Mouse (Mus musculus): ENCODE measurements at regions not wholly inside any gene's neighbourhood (a gene's known extent, or its start where the extent isn't known, plus 50 kb on each side); places are given as distances from the start of the nearest gene placed in this dataset.

GRCm38 (mm10) chr4:124501785-124502184, 108.8 kb downstream of the 3100002H09Rik start:
- H3K4me3 ChIP-seq (replicated peaks) = no peak overlapping the region
- H3K36me3 ChIP-seq = no peaks in the 10 kb centered on the region
- no peaks in the 10 kb centered on the region for H3K9me3 ChIP-seq
- H3K27ac ChIP-seq = no peak overlapping the region
- WGBS = 72% methylated on average over 5 of the region's 5 CpGs
- no peak overlapping the region for H3K9ac ChIP-seq (replicated peaks)
- H3K27me3 ChIP-seq = peaks cover 34% of the 10 kb centered on the region
- no peak overlapping the region for H3K4me2 ChIP-seq
- peaks cover 11% of the 10 kb centered on the region for H3K4me1 ChIP-seq (replicated peaks)
- no peak for ATAC-seq (ENCODE audit: insufficient number of reproducible peaks, insufficient read depth, low FRiP score, low TSS enrichment, low read depth)

GRCm38 (mm10) chr4:124498043-124498442, 112.6 kb downstream of the 3100002H09Rik start:
- no peak overlapping the region for H3K4me2 ChIP-seq
- no peaks in the 10 kb centered on the region for H3K9me3 ChIP-seq
- H3K36me3 ChIP-seq = no peaks in the 10 kb centered on the region
- no peak overlapping the region for H3K27ac ChIP-seq
- no peak for ATAC-seq (ENCODE audit: insufficient number of reproducible peaks, insufficient read depth, low FRiP score, low TSS enrichment, low read depth)
- H3K4me1 ChIP-seq (replicated peaks) = no peaks in the 10 kb centered on the region
- H3K9ac ChIP-seq (replicated peaks) = no peak overlapping the region
- no peak overlapping the region for H3K4me3 ChIP-seq (replicated peaks)
- peaks cover 29% of the 10 kb centered on the region for H3K27me3 ChIP-seq
- WGBS = 54% methylated on average over 16 of the region's 16 CpGs

GRCm38 (mm10) chr4:124485941-124486581, 124.5 kb downstream of the 3100002H09Rik start:
- Histone ChIP-seq H3K27me3 (peaks cover 71% of the 10 kb centered on the region), H3K9ac (replicated peaks) (no peak overlapping the region), H3K9me3 (peaks cover 26% of the 10 kb centered on the region), H3K4me2 (no peak overlapping the region), H3K27ac (no peak overlapping the region), H3K36me3 (no peaks in the 10 kb centered on the region), H3K4me3 (replicated peaks) (no peak overlapping the region), H3K4me1 (replicated peaks) (no peaks in the 10 kb centered on the region; the same call in 1 of the 2 replicates)
- ATAC-seq (ENCODE audit: insufficient number of reproducible peaks, insufficient read depth, low FRiP score, low TSS enrichment, low read depth) = no peak
- WGBS = 10% methylated on average over 12 of the region's 12 CpGs

GRCm38 (mm10) chr4:124484613-124485586, 125.7 kb downstream of the 3100002H09Rik start:
- Histone ChIP-seq H3K27me3 (peaks cover 75% of the 10 kb centered on the region), H3K9ac (replicated peaks) (no peak overlapping the region), H3K9me3 (peaks cover 20% of the 10 kb centered on the region), H3K4me3 (replicated peaks) (no peak overlapping the region), H3K36me3 (no peaks in the 10 kb centered on the region), H3K27ac (no peak overlapping the region), H3K4me1 (replicated peaks) (no peaks in the 10 kb centered on the region; the same call in 1 of the 2 replicates), H3K4me2 (no peak overlapping the region)
- ATAC-seq (ENCODE audit: insufficient number of reproducible peaks, insufficient read depth, low FRiP score, low TSS enrichment, low read depth) = peak; percentile 37; the same call in 1 of the 2 replicates
- 35% methylated on average over 19 of the region's 19 CpGs for WGBS

- H3K4me3 ChIP-seq (replicated peaks) = peak overlapping the region; percentile 21
- peaks cover 12% of the 10 kb centered on the region for H3K4me1 ChIP-seq (replicated peaks)
- H3K9me3 ChIP-seq = no peaks in the 10 kb centered on the region
- no peak overlapping the region for H3K9ac ChIP-seq (replicated peaks)
- H3K36me3 ChIP-seq = no peaks in the 10 kb centered on the region
- peak overlapping the region; percentile 56 for H3K4me2 ChIP-seq
- ATAC-seq (ENCODE audit: insufficient number of reproducible peaks, insufficient read depth, low FRiP score, low TSS enrichment, low read depth) = no peak
- H3K27me3 ChIP-seq = peaks cover 93% of the 10 kb centered on the region
- WGBS = 3% methylated on average over 22 of the region's 22 CpGs
- H3K27ac ChIP-seq = no peak overlapping the region
Observed at GRCm38 (mm10) chr4:124477870-124478301, 132.7 kb downstream of the 3100002H09Rik start.

GRCm38 (mm10) chr4:124477359-124477868, 133.2 kb downstream of the 3100002H09Rik start:
- Histone ChIP-seq H3K4me2 (peak overlapping the region; percentile 56), H3K4me1 (replicated peaks) (peaks cover 12% of the 10 kb centered on the region), H3K9me3 (no peaks in the 10 kb centered on the region), H3K4me3 (replicated peaks) (peak overlapping the region; percentile 21), H3K9ac (replicated peaks) (no peak overlapping the region), H3K27me3 (peaks cover 93% of the 10 kb centered on the region), H3K36me3 (no peaks in the 10 kb centered on the region), H3K27ac (no peak overlapping the region)
- ATAC-seq (ENCODE audit: insufficient number of reproducible peaks, insufficient read depth, low FRiP score, low TSS enrichment, low read depth) = no peak
- WGBS = 20% methylated on average over 14 of the region's 14 CpGs

- H3K9ac ChIP-seq (replicated peaks) = no peak overlapping the region
- no peaks in the 10 kb centered on the region for H3K4me1 ChIP-seq (replicated peaks)
- H3K27me3 ChIP-seq = peaks cover 65% of the 10 kb centered on the region
- no peak overlapping the region for H3K27ac ChIP-seq
- no peak overlapping the region for H3K4me2 ChIP-seq
- WGBS = 65% methylated on average over 18 of the region's 18 CpGs
- H3K4me3 ChIP-seq (replicated peaks) = no peak overlapping the region
- H3K36me3 ChIP-seq = no peaks in the 10 kb centered on the region
- ATAC-seq (ENCODE audit: insufficient number of reproducible peaks, insufficient read depth, low FRiP score, low TSS enrichment, low read depth) = no peak
- no peaks in the 10 kb centered on the region for H3K9me3 ChIP-seq
Observed at GRCm38 (mm10) chr4:124465229-124465820, 145.3 kb downstream of the 3100002H09Rik start.

- no peaks in the 10 kb centered on the region for H3K9me3 ChIP-seq
- no peak overlapping the region for H3K27ac ChIP-seq
- 14% methylated on average over 14 of the region's 14 CpGs for whole genome bisulfite sequencing
- peaks cover 54% of the 10 kb centered on the region for H3K27me3 ChIP-seq
- H3K4me1 ChIP-seq (replicated peaks) = peaks cover 17% of the 10 kb centered on the region
- no peak overlapping the region for H3K4me2 ChIP-seq
- no peak for ATAC-seq (ENCODE audit: insufficient number of reproducible peaks, insufficient read depth, low FRiP score, low TSS enrichment, low read depth)
- H3K36me3 ChIP-seq = no peaks in the 10 kb centered on the region
- no peak overlapping the region for H3K4me3 ChIP-seq (replicated peaks)
- no peak overlapping the region for H3K9ac ChIP-seq (replicated peaks)
Observed at GRCm38 (mm10) chr4:124455511-124456338, 154.9 kb downstream of the 3100002H09Rik start.

- H3K27ac ChIP-seq = no peak overlapping the region
- H3K9me3 ChIP-seq = no peaks in the 10 kb centered on the region
- H3K4me1 ChIP-seq (replicated peaks) = peaks cover 14% of the 10 kb centered on the region
- 55% methylated on average over 3 of the region's 3 CpGs for WGBS
- H3K27me3 ChIP-seq = peaks cover 37% of the 10 kb centered on the region
- H3K4me2 ChIP-seq = no peak overlapping the region
- no peak for ATAC-seq (ENCODE audit: insufficient number of reproducible peaks, insufficient read depth, low FRiP score, low TSS enrichment, low read depth)
- no peaks in the 10 kb centered on the region for H3K36me3 ChIP-seq
- no peak overlapping the region for H3K9ac ChIP-seq (replicated peaks)
- H3K4me3 ChIP-seq (replicated peaks) = no peak overlapping the region
Observed at GRCm38 (mm10) chr4:124451131-124451530, 159.5 kb downstream of the 3100002H09Rik start.

- no peaks in the 10 kb centered on the region for H3K9me3 ChIP-seq
- H3K4me2 ChIP-seq = no peak overlapping the region
- WGBS = 82% methylated on average over 8 of the region's 8 CpGs
- H3K4me3 ChIP-seq (replicated peaks) = no peak overlapping the region
- no peak overlapping the region for H3K9ac ChIP-seq (replicated peaks)
- H3K36me3 ChIP-seq = no peaks in the 10 kb centered on the region
- H3K4me1 ChIP-seq (replicated peaks) = peaks cover 22% of the 10 kb centered on the region
- no peak overlapping the region for H3K27ac ChIP-seq
- peaks cover 54% of the 10 kb centered on the region for H3K27me3 ChIP-seq
- no peak for ATAC-seq (ENCODE audit: insufficient number of reproducible peaks, insufficient read depth, low FRiP score, low TSS enrichment, low read depth)
Observed at GRCm38 (mm10) chr4:124446615-124447014, 164.0 kb downstream of the 3100002H09Rik start.

Measured in limb, embryonic 12.5 days (tissue).